Mouse (Mus musculus): ENCODE data around the gene Afdn.

DNA sequence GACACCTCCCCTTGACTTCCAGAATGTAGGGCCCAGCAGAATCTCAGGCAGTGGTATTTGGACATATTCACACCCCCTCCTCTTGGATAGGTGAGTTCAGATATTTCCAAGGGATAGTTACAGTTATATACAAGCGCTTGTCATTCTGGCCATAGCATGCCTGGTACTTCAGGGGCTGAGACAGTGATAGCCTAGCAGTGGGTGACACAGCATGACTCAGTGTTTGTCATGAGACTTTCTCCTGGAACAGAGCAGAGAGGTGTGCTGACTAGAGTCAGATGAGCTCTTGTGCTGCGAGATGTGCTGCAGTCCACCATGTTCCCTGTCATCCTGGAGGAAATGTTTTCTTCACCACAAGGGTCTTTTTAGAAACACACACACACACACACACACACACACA lies 164.2 kb downstream of the Afdn start:
- TF ChIP-seq CTCF (IDR thresholded peaks at IDR 0.05; ENCODE audit: low read depth) (no peak), EP300 (IDR thresholded peaks at IDR 0.05; ENCODE audit: low read depth) (no peak)

All from heart, postnatal 0 days (tissue).